Mouse (Mus musculus) embryonic facial prominence, embryonic 14.5 days (tissue): ENCODE data around the gene Nsun2. TPM values are rescaled to one million over a fixed set of nuclear protein-coding genes. Genes with fewer than 3 reads are reported as not detected.
A peak's percentile ranks its signal among the peaks of the same experiment; 100 is the strongest.

Experiments used
- ATAC-seq: fragments of 200-750 bp; cut with Nextera tagmentation; 2 replicates; pipeline ENCODE4 v1.8.0; 2017; ENCODE audit warnings: low read depth, moderate number of reproducible peaks, moderate TSS enrichment
- DNase-seq: peaks from one replicate; pipeline ENCODE4 v3.0.0-alpha.2; 2015; ENCODE audit warnings: low spot score
- H3K27ac ChIP-seq: fragments of 300-500 bp; sonication (generic); replicated peaks from 2 replicates; pipeline ENCODE4 v1.5.1; 2014; ENCODE audit warnings: low read depth, mild to moderate bottlenecking, low read length, moderate library complexity
- H3K27me3 ChIP-seq: fragments of 300-500 bp; sonication (generic); replicated peaks from 2 replicates; pipeline ENCODE4 v1.6.1; 2014; ENCODE audit warnings: low read length; ENCODE audit not compliant: control insufficient read depth, insufficient read depth
- H3K36me3 ChIP-seq: fragments of 300-500 bp; sonication (generic); 2 replicates; pipeline ENCODE4 v1.6.1; 2014; ENCODE audit warnings: low read length, mixed read lengths; ENCODE audit not compliant: control insufficient read depth, insufficient read depth
- H3K4me1 ChIP-seq: fragments of 300-500 bp; sonication (generic); 2 replicates; pipeline ENCODE4 v1.6.1; 2014; ENCODE audit warnings: antibody characterized with exemption, low read length; ENCODE audit not compliant: control insufficient read depth, insufficient read depth
- H3K4me2 ChIP-seq: fragments of 300-500 bp; sonication (generic); 2 replicates; pipeline ENCODE4 v1.6.1; 2014; ENCODE audit warnings: low read depth, mild to moderate bottlenecking, low read length, moderate library complexity, mixed read lengths
- H3K4me3 ChIP-seq: fragments of 300-500 bp; sonication (generic); 2 replicates; pipeline ENCODE4 v1.5.1; 2014; ENCODE audit warnings: low read depth, mild to moderate bottlenecking, low read length
- H3K9ac ChIP-seq: fragments of 300-500 bp; sonication (generic); 2 replicates; pipeline ENCODE4 v1.6.1; 2014; ENCODE audit warnings: low read depth, mild to moderate bottlenecking, low read length, moderate library complexity, mixed read lengths
- H3K9me3 ChIP-seq: fragments of 300-500 bp; sonication (generic); 2 replicates; pipeline ENCODE4 v1.6.1; 2016; ENCODE audit warnings: low read length; ENCODE audit not compliant: control insufficient read depth
- WGBS: fragments of 180-500 bp; shearing (Covaris S2); extraction: QIAGEN DNeasy Blood & Tissue Kit; methylation state at CpG from one replicate; pipeline ENCODE4 v1.1.7; 2014; 5-methylcytosine and 5-hydroxymethylcytosine counted together
- polyA plus RNA-seq: library from polyadenylated mRNA; unstranded; fragments of >200 nt; fragmentation: Nextera tagmentation; extraction: Ambion mirVana; gene quantifications from 2 replicates; pipeline ENCODE4 v1.2.1, GENCODE M21; 2014

Nsun2 gene
- polyA plus RNA-seq, 1 experiment from 2014 or later: 112 TPM

DNA sequence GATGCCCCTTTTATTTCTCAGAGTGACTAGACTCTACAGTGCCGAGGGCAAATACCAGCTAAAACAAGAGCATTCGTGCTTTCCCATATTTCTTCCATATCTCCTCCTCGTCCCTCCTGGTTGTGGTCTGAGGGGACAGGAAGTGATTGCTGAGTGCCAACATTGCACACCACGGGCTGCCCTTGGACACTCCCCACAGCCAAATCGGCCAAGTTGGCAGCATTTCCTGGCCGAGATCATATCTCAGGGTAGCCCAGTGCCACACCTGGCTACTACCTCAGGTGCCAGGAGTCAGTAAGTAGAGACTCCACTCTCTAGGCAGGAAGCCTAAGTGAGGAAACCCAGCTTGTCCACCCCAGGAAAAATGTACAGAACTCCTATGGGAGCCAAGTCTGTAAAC is 7.7 kb downstream of the Nsun2 start:
- Histone ChIP-seq H3K4me2 (no peak overlapping the region), H3K4me1 (peaks cover 21% of the 10 kb centered on the region), H3K4me3 (no peak overlapping the region), H3K27me3 (no peaks in the 10 kb centered on the region), H3K9ac (no peak overlapping the region), H3K9me3 (no peaks in the 10 kb centered on the region), H3K27ac (no peak overlapping the region), H3K36me3 (no peaks in the 10 kb centered on the region)
- ATAC-seq (no peak), DNase-seq (no peak)
- 77% methylated on average over 6 of the region's 6 CpGs for whole genome bisulfite sequencing

GRCm38 (mm10) chr13:69541776-69542175 is 8.2 kb downstream of the Nsun2 start:
- 65% methylated on average over 10 of the region's 10 CpGs for WGBS
- Histone ChIP-seq H3K9ac (no peak overlapping the region), H3K4me2 (no peak overlapping the region), H3K4me3 (no peak overlapping the region), H3K9me3 (no peaks in the 10 kb centered on the region), H3K36me3 (no peaks in the 10 kb centered on the region), H3K4me1 (peaks cover 20% of the 10 kb centered on the region), H3K27ac (no peak overlapping the region), H3K27me3 (no peaks in the 10 kb centered on the region)
- peak; percentile 54 for DNase-seq
- no peak for ATAC-seq

- peaks cover 20% of the 10 kb centered on the region for H3K4me1 ChIP-seq
- no peak overlapping the region for H3K9ac ChIP-seq
- no peak overlapping the region for H3K4me2 ChIP-seq
- H3K9me3 ChIP-seq: no peaks in the 10 kb centered on the region
- no peak for ATAC-seq
- H3K4me3 ChIP-seq: no peak overlapping the region
- no peaks in the 10 kb centered on the region for H3K27me3 ChIP-seq
- DNase-seq: no peak
- H3K36me3 ChIP-seq: no peaks in the 10 kb centered on the region
- 0 out of 2 replicates have a peak overlapping the region, but pooled peaks have one; percentile 21 for H3K27ac ChIP-seq
- WGBS: 49% methylated on average over 15 of the region's 17 CpGs
Observed at GRCm38 (mm10) chr13:69542571-69543352, 9.2 kb downstream of the Nsun2 start.

DNA sequence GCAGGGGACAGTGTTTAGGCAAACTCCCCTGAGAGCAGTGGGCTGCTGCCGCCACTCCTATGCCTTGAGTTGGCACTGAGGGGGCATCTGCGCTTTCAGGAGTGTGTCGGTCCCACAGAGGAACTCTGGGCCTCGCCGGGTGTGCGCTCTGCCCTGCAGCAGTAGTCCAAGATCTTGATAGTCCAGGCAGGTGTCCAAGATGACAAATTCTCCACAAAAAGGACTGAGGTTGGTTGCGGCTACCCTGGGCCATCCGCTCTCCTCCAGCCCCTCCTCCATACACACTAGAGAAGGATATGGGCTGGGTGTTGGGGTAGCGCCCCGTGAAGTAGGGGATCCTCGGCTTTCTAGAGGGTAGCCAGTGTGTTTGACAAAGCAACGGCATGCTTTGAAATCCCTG is 10.0 kb downstream of the Nsun2 start:
- ATAC-seq: no peak
- no peaks in the 10 kb centered on the region for H3K9me3 ChIP-seq
- peak overlapping the region; percentile 23; the same call in 1 of the 2 replicates for H3K4me2 ChIP-seq
- H3K9ac ChIP-seq: no peak overlapping the region
- no peak overlapping the region for H3K4me3 ChIP-seq
- no peak overlapping the region for H3K27ac ChIP-seq
- H3K27me3 ChIP-seq: no peaks in the 10 kb centered on the region
- no peak for DNase-seq
- no peaks in the 10 kb centered on the region for H3K36me3 ChIP-seq
- H3K4me1 ChIP-seq: peaks cover 14% of the 10 kb centered on the region
- WGBS: 42% methylated on average over 12 of the region's 12 CpGs

DNA sequence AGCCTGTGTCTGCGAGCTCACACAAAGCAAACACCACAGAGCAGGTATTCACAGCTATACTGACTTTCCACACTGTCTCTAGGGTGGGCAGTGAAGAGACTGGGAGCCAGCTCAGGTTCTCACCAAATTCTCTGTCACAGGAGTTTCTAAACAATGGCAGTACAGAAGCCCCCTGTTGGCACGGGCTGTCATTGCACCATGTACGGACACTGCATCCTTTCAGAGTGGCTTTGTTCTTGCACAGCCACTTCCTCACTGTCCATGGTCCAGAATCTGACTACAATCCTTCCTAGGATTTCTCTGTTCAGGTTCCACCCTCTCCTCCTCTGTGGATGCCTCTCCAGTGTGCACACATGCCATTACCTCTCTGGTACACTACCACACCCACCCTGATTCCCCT is 11.5 kb downstream of the Nsun2 start:
- 24% methylated on average over 3 of the region's 3 CpGs for WGBS
- peak; percentile 33 for DNase-seq
- Histone ChIP-seq H3K4me2 (no peak overlapping the region), H3K36me3 (no peaks in the 10 kb centered on the region), H3K27ac (no peak overlapping the region), H3K27me3 (no peaks in the 10 kb centered on the region), H3K9me3 (no peaks in the 10 kb centered on the region), H3K4me3 (no peak overlapping the region), H3K4me1 (peaks cover 13% of the 10 kb centered on the region), H3K9ac (no peak overlapping the region)
- 0 out of 2 replicates have a peak, but pooled peaks have one; percentile 19 for ATAC-seq

DNA sequence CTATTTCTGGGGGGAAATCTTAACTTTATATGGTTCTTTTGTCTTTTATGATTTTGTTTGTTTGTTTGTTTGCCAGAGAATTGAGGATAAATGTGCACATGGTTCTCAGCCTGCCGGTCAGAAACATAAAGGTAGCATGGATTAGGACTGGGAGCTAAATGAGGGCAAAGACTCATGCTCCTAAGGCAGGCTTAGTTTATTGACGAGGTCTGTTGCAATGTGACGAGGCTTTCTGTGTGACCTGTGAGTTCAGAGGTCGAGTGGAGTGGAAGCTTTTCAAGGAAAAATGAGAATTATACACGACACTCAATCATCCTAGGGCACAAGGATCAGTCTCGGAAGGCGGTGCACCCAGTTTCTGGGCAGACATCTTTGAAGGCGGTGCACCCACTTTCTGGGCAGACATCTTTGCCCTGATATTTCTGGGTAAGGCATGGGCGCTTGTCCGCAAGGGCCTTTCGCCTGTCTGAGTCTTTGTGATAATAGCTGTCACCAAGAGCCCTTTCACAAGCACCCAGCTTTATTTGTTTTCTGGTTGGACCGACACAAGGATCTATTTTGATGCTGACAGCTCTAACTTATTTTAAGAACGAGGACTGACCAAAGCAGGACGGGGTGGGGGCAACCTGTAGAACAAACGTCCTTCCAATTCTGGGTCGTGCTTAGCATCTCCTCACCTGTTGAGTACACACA is 14.1 kb downstream of the Nsun2 start:
- DNase-seq (no peak), ATAC-seq (no peak)
- no peak overlapping the region for H3K4me3 ChIP-seq
- H3K27me3 ChIP-seq: no peaks in the 10 kb centered on the region
- H3K9ac ChIP-seq: no peak overlapping the region
- H3K4me1 ChIP-seq: peaks cover 10% of the 10 kb centered on the region
- no peak overlapping the region for H3K27ac ChIP-seq
- H3K4me2 ChIP-seq: no peak overlapping the region
- no peaks in the 10 kb centered on the region for H3K9me3 ChIP-seq
- H3K36me3 ChIP-seq: no peaks in the 10 kb centered on the region
- WGBS: 70% methylated on average over 16 of the region's 16 CpGs

GRCm38 (mm10) chr13:69549980-69550379 is 16.4 kb downstream of the Nsun2 start:
- Histone ChIP-seq H3K4me3 (no peak overlapping the region), H3K36me3 (no peaks in the 10 kb centered on the region), H3K27ac (no peak overlapping the region), H3K4me2 (no peak overlapping the region), H3K4me1 (no peaks in the 10 kb centered on the region), H3K27me3 (no peaks in the 10 kb centered on the region), H3K9ac (no peak overlapping the region), H3K9me3 (no peaks in the 10 kb centered on the region)
- 50% methylated on average over 8 of the region's 8 CpGs for WGBS
- no peak for ATAC-seq
- DNase-seq: no peak

- DNase-seq (no peak), ATAC-seq (no peak)
- H3K27me3 ChIP-seq: no peaks in the 10 kb centered on the region
- no peaks in the 10 kb centered on the region for H3K9me3 ChIP-seq
- no peak overlapping the region for H3K27ac ChIP-seq
- H3K4me3 ChIP-seq: no peak overlapping the region
- no peak overlapping the region for H3K9ac ChIP-seq
- H3K4me1 ChIP-seq: no peaks in the 10 kb centered on the region
- H3K36me3 ChIP-seq: no peaks in the 10 kb centered on the region
- no peak overlapping the region for H3K4me2 ChIP-seq
- 80% methylated on average over 2 of the region's 2 CpGs for WGBS
Observed at GRCm38 (mm10) chr13:69550831-69551230, 17.3 kb downstream of the Nsun2 start.
